Mouse (Mus musculus) embryonic fibroblast, embryonic 13.5 days (primary cell): ENCODE data around the gene B4gat1.

Experiments used
- CTCF ChIP-seq: IDR thresholded peaks from 2 replicates; pipeline ENCODE4 v1.5.1; 2011; ENCODE audit warnings: mild to moderate bottlenecking, control low read depth, low read length, moderate library complexity, borderline replicate concordance; ENCODE audit not compliant: insufficient read depth
- POLR2A ChIP-seq: IDR thresholded peaks from 2 replicates; pipeline ENCODE4 v1.6.1; 2011; ENCODE audit warnings: low read depth, mild to moderate bottlenecking, control low read depth, low read length, moderate library complexity

DNA sequence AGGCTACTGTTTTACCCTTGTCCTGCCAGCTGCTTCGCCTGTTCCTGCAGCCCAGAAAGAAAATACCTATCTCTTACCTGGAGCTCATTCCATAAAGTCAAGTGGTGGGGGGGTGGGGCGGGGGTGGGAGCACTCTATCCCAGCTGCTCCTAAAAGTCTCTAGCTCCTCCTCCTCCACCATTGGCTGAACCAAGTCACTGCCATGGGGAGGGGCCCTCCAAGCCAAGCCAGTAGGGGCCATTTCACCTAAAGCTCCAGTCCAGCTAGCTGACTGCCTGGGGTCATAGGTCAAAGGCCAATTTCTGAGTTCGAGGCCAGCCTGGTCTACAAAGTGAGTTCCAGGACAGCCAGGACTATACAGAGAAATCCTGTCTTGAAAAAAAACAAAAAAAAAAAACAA lies 5.9 kb upstream of the B4gat1 start:
- TF ChIP-seq POLR2A (no peak), CTCF (no peak)
